Mouse (Mus musculus): Measurements from ENCODE around the gene Fbxo9.

The Fbxo9 gene

DNA sequence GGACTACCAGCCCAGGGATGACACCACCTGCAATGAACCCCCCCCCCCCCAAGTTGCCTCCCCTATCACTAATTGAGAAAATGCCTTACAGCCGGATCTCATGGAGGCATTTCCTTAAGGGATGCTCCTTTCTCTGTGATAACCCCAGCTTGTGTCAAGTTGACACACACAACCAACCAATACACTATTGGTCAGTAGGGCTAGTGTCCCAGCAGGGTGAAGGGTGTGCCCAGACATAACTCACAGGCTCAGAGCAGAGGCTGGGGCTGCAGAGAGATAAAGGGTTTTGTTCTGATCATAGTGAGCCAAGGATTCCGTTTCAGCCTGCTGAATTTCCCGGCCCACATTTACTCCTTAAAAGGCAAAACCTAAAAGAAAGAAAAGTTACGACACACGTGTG is 38.4 kb downstream of the Fbxo9 start:
- no peak for DNase-seq (ENCODE audit: low read depth, low spot score)

DNA sequence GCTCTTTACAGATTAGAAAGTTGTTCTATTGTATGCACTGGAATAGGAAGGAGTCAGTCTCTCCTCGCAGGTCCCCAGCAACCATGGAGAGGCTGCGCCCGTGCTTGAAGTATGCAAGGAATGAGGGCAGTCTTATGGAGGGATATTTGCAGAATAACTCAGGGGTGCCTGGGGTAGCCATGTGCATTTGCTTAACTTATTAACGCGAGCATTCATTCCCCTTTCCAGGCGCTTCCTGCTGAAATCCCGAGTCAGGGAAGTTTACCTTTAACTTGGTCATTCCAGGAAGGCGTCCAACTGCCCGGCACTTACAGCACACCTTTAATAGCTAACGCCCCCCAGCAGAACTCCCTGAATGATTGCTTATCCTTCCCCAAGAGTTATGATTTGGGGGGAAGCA is 44.7 kb downstream of the Fbxo9 start:
- no peak for DNase-seq (ENCODE audit: low read depth, low spot score)

DNA sequence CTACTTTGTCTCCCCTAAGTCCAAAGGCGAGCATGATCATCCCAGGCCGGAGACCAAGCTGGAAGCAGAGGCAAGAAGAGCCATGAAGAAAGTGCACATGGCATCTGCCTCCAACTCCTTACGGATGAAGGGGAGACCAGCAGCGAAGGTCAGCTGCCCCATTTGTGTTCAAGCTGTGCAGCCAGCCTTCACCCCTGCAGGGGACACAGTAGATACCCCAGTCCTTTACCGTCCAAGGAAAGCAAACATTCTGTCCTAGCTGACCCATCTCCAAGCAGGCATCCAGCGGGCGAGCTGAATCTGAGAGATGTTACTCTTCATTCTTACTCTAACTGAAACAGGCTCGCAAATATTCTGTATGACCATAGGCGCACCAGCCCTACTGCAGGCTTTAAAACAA is 46.5 kb downstream of the Fbxo9 start:
- no peak for DNase-seq (ENCODE audit: low read depth, low spot score)

DNA sequence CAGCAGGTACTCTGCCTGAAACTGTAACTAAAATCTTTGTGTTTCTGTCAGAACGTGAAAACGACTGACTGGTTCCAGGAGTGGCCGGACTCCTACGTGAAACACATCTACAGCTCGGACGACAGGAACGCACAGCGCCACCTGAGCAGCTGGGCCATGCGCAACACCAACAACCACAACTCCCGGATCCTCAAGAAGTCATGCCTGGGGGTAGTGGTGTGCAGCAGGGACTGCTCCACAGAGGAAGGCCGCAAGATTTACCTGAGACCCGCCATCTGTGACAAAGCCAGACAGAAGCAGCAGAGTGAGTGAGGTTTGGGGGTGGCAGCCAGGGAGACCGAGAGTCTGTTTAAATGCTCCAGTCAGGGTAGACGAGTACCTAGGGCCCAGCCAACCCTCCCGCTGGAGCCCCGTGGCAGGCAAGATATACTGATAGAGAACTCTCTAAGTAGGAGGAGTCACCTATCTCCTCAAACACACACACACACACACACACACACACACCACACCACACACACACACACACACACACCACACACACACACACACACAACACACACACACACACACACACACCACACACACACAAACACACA is 49.2 kb downstream of the Fbxo9 start:
- peak; percentile 24 for DNase-seq (ENCODE audit: low read depth, low spot score)

DNA sequence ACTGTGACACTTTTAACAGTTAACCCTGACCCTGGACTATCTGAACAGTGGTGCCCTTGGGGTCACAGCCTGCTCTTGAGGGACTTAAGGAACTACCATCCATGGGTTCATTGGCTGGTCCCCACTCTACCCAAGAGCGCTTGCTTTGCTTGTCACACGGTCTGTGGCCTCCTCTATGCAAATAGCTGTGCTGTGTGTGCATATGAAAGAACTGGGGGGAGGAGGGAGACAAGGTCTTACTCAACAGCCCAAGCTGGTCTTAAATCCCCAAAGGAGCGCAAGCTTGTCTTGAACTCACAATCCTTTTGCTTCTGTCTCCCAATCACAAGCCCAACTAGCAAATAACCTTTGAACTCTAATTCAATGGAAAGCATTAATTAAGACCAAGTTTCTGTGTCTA is 54.6 kb downstream of the Fbxo9 start:
- DNase-seq (ENCODE audit: low read depth, low spot score): peak; percentile 54

DNA sequence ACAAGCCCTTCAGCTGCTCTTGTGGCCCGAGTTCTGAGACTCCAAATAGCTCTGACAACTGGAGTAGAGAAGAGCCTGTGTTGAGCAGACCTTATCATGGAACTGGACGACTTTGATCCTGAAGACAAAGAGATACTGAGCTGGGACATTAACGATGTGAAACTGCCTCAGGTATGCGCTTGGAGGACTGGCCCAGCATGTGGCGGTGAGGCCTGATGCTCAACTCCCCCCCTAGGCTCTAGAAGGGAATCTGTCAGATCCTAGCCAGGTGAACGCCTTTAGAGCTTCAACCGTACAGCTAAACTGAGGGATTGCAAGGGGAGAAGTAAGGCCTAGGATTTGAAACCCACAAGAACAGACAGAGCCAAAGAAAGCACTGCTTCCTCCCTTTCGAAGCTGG is 55.0 kb downstream of the Fbxo9 start:
- DNase-seq (ENCODE audit: low read depth, low spot score): peak; percentile 44

DNA sequence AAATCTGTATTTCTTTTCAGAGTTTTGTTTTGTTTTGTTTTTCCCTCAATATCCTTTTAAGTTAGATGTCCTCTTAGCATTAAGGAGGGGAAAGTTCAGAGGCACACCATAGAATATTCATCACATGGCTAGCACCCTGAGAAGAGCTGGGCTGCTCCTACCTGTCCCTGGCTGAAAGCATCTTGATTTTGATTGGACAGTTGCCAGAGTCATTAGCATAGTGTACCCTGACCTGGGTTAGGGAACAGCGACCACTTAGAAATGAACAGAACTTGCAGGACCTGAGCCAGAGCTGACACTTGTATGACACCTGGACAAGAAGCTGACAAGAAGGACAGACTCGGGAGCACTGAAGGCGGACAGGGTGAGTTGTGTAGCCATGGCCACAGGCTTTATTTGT is 57.2 kb downstream of the Fbxo9 start, which contains the start of gene Gcm1:
Gcm1 (plus strand) TSS at position 248 of the 400 bp plus-strand sequence.
- DNase-seq (ENCODE audit: low read depth, low spot score): peak; percentile 35

DNA sequence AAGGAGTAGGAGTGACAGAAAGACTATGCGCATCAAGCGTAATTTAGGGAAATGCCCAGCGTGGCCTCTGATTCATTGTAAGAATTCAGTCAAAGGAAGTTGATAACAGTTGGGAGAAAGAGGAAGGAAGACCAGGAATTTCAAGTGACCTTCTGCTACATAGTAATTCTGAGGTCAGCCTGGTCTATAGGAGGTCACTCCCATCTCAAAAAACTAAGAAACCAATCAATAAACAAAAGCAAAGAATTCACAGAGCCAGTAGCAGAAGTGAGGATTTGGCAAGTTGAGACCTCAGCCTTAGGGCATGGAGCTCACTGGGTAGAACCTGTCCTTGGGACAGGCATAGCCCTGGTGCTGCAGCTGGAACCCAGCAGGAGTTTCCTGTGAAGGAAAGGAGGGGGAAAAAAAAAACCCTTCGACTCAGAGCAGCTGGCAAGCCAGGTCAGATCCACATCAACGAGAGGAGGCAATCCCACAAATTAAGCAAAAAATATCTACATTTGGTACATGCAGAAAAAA is 58.4 kb downstream of the Fbxo9 start:
- peak; percentile 59 for DNase-seq (ENCODE audit: low read depth, low spot score)

DNA sequence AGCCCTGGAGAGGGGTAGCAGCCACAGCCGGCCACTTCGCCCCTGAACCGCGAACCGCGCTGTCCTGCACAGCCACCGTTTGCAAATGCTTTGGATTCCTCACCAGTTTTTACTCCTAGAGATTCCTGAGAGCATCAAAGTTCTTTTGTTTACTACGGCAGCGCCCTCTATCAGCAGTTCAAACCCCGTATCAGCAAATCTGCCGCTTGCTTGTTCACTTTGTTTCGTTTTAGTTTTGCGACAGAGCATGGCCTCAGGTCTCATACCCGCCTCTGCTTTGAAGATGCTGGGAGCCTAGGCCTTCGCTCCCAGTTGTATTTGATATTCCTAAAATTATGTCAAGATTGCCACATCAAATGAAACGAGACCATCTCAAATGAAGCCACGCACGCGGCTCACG is 62.1 kb downstream of the Fbxo9 start:
- DNase-seq (ENCODE audit: low read depth, low spot score): peak; percentile 86

DNA sequence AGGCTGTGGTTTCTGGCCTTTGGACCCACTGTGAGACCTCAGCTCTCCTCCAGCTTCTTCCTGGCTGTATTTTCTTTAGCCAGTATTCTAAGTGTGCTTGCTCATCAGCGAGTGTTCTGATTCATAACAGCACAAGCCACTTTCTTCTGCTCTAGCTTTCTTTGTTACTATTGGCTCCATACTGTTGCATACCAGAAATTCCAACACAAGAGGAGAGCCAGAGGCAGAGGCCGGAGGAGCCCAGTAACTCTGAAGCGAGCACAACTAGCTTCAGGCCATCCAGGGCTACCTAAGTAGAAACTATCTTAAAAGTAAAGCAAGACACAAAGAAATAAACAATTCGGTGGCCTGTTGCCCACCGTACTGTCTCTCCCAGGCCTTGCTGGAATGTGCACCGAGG is 63.7 kb downstream of the Fbxo9 start:
- no peak for DNase-seq (ENCODE audit: low read depth, low spot score)

DNA sequence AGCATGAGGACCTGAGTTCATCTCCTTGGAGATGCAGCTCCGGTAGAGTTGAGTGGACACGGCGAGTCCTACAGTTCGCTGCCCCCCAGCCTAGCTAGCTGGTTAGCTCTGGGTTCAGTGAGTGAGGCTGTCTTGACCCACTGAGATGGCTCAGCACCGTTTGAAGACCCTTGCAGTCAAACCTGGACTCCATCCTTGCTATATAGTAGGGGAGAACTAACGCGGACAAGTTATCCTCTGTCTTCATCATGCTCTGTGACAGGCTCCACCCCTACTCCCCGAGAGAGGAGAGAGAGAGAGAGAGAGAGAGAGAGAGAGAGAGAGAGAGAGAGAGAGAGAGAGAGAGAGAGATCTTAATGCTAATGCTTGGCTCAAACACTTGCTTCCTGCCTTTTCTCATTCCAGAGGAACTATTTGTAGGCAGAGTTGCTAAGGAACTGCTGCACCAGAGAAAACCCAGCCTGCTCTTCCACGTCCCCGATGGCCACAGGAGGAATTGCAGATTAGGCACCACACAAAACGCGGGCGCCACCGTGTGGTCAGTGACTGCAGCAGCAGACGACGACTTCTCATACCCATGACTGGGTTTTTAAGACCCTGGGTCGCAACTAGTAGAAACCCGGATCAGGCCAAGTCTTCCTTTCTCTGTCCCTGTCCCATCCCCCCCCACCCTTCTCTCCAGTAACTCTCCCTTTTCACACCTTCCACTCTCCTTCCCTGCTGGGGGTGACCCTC is 69.9 kb downstream of the Fbxo9 start:
- DNase-seq (ENCODE audit: low read depth, low spot score): peak; percentile 94

DNA sequence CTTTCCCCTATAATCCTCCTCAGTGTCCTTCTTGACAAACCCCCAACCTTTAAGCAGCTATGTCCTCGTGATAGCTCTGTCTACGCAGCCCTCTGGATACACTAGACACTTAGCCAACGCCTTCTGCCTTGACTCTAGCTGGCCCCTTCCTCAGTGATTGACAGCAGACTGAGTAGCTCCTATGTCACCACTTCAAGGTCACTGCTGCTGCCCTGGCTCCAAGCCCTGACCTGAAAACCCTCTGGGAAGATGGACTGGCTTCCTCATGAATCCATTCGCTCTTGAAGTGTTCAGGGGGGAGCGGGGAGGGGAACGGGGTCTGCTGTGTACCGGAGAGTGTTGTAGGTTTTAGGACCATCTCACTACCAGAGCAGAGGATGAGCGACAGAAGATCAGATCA is 73.0 kb downstream of the Fbxo9 start:
- no peak for DNase-seq (ENCODE audit: low read depth, low spot score)

DNA sequence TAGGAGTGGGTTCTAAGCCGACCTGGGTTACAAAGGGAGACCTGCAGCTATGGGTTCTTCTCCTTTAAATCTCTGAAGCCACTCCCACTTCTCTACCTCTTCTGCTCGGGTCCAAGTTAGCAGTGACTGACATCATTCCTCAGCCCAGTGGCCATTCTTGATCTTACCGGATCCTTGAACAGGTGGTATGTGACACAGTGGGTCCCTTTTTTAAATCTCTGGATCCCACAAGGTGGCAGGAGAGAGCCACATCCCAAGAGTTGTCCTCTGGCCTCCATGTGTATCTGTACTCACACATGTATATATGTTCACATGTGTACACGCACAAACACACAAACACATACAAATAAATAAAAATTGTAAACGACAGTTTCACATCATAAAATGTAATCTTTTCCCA is 73.6 kb downstream of the Fbxo9 start:
- DNase-seq (ENCODE audit: low read depth, low spot score): peak; percentile 60

DNA sequence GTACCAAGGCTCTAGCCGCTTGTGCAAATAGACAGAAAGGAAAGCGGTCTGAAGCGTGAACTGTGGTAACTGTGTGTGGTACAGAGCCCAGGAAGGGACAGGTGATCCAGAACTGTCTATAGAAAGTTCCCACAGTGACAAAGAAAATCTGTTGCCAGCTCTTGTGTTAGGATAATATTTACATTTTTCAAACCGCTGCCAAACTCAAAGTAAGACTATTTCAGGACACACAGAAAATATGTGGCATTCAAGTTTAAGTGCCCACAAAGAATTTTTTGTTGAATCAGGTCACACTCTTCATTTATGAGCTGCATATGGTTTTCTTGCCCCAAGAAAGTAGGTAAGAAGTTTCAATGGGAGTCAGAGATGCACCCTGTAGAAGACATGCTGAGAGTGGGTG is 75.9 kb downstream of the Fbxo9 start:
- no peak for DNase-seq (ENCODE audit: low read depth, low spot score)
